Mouse (Mus musculus) forebrain, embryonic 12.5 days (tissue): Measurements from ENCODE around the gene Gm8237. TPM values are rescaled to one million over a fixed set of nuclear protein-coding genes. Genes with fewer than 3 reads are reported as not detected.
"Not testable (repeated sequence)": the region's sequence is repeated elsewhere in the genome, so short reads cannot be mapped to it uniquely, and the experiment has no call there.

ENCODE experiments used
- ATAC-seq: fragments of 200-750 bp; cut with Nextera tagmentation; 2 replicates; pipeline ENCODE4 v1.8.0; 2017; ENCODE audit warnings: moderate TSS enrichment; ENCODE audit not compliant: low FRiP score
- H3K27ac ChIP-seq: fragments of 300-500 bp; sonication (generic); 2 replicates; pipeline ENCODE4 v1.5.1; 2016; ENCODE audit warnings: mild to moderate bottlenecking
- H3K27me3 ChIP-seq: fragments of 300-500 bp; sonication (generic); 2 replicates; pipeline ENCODE4 v1.6.1; 2016; ENCODE audit warnings: mild to moderate bottlenecking
- H3K36me3 ChIP-seq: fragments of 300-500 bp; sonication (generic); replicated peaks from 2 replicates; pipeline ENCODE4 v1.6.1; 2016; ENCODE audit warnings: mild to moderate bottlenecking
- H3K4me1 ChIP-seq: fragments of 300-500 bp; sonication (generic); 2 replicates; pipeline ENCODE4 v1.6.1; 2016
- H3K4me2 ChIP-seq: fragments of 300-500 bp; sonication (generic); 2 replicates; pipeline ENCODE4 v1.6.1; 2016; ENCODE audit warnings: mild to moderate bottlenecking, moderate library complexity
- H3K4me3 ChIP-seq: fragments of 300-500 bp; sonication (generic); replicated peaks from 2 replicates; pipeline ENCODE4 v1.5.1; 2016; ENCODE audit warnings: mild to moderate bottlenecking
- H3K9ac ChIP-seq: fragments of 300-500 bp; sonication (generic); 2 replicates; pipeline ENCODE4 v1.6.1; 2016; ENCODE audit warnings: mild to moderate bottlenecking
- H3K9me3 ChIP-seq: fragments of 300-500 bp; sonication (generic); 2 replicates; pipeline ENCODE4 v1.6.1; 2016
- WGBS: fragments of 180-500 bp; shearing (Covaris S2); methylation state at CpG from one replicate; pipeline ENCODE4 v1.1.7; 2016; 5-methylcytosine and 5-hydroxymethylcytosine counted together
- polyA plus RNA-seq: library from polyadenylated mRNA; unstranded; fragments of >200 nt; fragmentation: Nextera tagmentation; extraction: Ambion mirVana; gene quantifications from 2 replicates; pipeline ENCODE4 v1.2.1, GENCODE M21; 2016

Gene Gm8237
- polyA plus RNA-seq = 0.32 TPM in 1 of 2 replicates, not detected in the other

DNA sequence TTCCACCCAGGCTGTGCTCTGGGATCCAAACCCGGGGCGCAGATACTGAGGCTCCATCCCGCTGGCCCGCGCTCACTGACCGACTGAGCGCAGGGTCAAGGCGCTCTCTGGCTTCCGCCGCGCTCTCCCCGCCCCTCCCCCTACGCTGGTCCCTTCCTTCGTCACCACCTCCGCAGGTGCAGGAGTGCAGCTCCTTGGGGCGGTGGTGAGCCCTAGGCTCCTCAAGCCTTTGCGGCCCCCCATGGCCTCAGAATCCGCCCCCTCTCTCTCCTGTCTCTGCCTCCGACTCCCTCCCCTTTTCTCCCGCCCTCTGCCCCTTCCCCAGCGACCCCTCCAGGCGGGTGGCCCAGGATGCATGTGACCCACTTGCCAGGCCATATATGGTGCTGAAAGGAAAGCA, at the start of gene Gm8237:
Gene Gm8237 (minus strand): TSS at position 142 of the 400 bp plus-strand sequence.
- 0% methylated on average over 9 of the region's 22 CpGs for WGBS
- Histone ChIP-seq H3K4me3 (peak within 1 kb of the TSS; percentile 46), H3K4me2 (peak within 1 kb of the TSS; percentile 75), H3K9ac (peak within 1 kb of the TSS; percentile 51)
- H3K27me3 ChIP-seq, H3K27ac ChIP-seq, H3K36me3 ChIP-seq, ATAC-seq, H3K4me1 ChIP-seq, H3K9me3 ChIP-seq: not testable (repeated sequence)

DNA sequence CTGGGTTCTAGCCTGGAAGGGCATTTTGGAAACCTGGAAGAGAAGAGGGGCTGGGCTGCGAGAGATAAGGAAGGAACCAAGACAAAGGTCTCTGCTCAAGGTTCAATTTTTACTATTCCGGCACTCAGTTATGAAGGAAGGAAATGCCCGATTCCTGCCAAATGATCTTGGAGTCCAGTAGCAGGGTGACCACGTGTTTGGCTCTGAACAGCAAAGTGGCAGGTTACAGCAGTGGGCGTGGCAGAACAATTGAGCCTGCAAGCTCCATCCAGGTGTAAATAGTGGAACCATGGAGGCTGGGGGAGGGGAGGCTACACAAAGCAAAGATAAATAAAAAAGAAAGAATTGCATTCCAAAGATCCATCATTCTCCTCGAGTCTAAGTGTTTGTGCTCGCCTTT, 43.1 kb upstream of the Gm8237 start:
- not testable (repeated sequence) for H3K27ac ChIP-seq, H3K9ac ChIP-seq, H3K9me3 ChIP-seq, ATAC-seq, H3K27me3 ChIP-seq, H3K4me3 ChIP-seq, H3K36me3 ChIP-seq, H3K4me1 ChIP-seq, H3K4me2 ChIP-seq
- WGBS = 88% methylated on average over 7 of the region's 7 CpGs

DNA sequence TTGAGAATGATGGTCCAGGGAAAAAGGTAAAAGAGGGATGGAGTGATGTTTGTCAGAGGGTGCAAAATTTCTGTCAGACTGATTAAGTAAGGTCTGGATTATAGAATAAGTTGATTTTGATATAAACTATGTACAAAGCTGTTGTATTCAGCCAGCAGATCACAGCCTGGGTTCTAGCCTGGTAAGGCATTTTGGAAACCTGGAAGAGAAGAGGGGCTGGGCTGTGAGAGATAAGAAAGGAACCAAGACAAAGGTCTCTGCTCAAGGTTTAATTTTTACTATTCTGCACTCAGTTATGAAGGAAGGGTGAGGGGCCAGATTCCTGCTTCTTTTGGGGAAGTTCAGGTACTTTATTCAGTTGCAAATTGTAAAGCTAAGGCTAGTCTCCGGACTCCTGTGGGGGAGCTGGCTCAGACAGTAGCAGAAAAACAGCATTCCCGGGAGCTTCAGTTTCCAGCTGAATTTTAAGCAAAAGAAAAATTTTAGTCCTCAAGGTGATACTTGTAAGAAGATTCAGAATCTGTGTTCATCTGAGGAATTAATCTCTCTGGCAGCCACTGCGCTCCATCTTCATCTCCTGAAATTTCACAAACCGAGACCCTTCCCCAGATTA, 38.3 kb upstream of the Gm8237 start:
- H3K4me3 ChIP-seq, H3K9me3 ChIP-seq, H3K27ac ChIP-seq, ATAC-seq, H3K36me3 ChIP-seq, H3K9ac ChIP-seq, H3K4me2 ChIP-seq, H3K27me3 ChIP-seq, H3K4me1 ChIP-seq: not testable (repeated sequence)
- 83% methylated on average over 4 of the region's 4 CpGs for WGBS

DNA sequence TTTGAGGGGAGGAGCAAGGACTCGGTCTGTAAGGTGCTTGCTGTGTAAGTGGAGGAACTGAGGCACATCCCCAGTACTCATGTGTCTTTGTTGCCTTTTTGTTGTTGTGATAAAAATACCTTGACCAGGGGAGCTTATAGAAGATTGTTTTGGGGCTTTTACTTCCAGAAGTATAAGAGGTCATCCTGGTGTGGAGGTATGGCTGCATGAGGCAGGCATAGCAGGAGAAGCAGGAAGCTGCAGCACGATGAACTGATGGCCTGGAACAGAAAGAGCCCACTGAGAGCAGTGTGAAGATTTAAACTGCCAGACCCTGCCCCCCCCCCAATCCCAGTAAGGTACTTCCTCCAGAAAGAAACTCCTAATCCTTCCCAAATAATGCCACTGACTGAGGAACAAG, 33.5 kb upstream of the Gm8237 start:
- H3K4me1 ChIP-seq, H3K4me3 ChIP-seq, H3K9me3 ChIP-seq, H3K36me3 ChIP-seq, H3K9ac ChIP-seq, H3K27me3 ChIP-seq, H3K27ac ChIP-seq, ATAC-seq, H3K4me2 ChIP-seq: not testable (repeated sequence)
- WGBS = 85% methylated on average over 2 of the region's 2 CpGs

- H3K4me3 ChIP-seq = peak overlapping the region; percentile 46
- not testable (repeated sequence) for H3K27me3 ChIP-seq, H3K4me1 ChIP-seq, H3K27ac ChIP-seq, H3K9me3 ChIP-seq, H3K36me3 ChIP-seq, ATAC-seq
- peak overlapping the region; percentile 51 for H3K9ac ChIP-seq
- H3K4me2 ChIP-seq = peak overlapping the region; percentile 75
- WGBS = 1% methylated on average over 21 of the region's 28 CpGs
Measured at GRCm38 (mm10) chr14:5879791-5880190, 391 bp downstream of the Gm8237 start.

DNA sequence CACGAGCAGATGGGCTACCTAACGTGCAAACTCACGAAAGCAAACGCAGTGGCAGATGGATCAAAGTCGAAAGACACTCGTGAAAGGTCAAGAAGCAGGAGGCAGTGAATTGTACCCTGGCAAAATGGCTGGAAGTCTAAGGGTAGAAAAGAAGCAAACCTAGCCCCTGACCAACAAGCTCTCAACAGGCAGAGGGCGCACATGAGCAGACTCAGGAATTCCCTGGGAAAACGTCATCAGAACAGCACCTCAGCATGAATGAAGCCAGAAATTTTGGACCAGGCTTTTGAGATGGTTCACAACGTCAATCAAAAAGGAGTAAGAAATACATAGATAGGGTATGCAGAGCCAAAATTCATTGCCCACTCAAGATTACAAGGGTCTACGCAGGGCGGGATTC, 1.0 kb downstream of the Gm8237 start:
- 8% methylated on average over 7 of the region's 11 CpGs for WGBS
- H3K9ac ChIP-seq, H3K36me3 ChIP-seq, H3K27me3 ChIP-seq, H3K4me1 ChIP-seq, H3K9me3 ChIP-seq, H3K27ac ChIP-seq, H3K4me2 ChIP-seq, ATAC-seq, H3K4me3 ChIP-seq: not testable (repeated sequence)

GRCm38 (mm10) chr14:5855911-5856310, 24.3 kb downstream of the Gm8237 start:
- 86% methylated on average over 3 of the region's 3 CpGs for WGBS
- H3K4me3 ChIP-seq, ATAC-seq: not testable (repeated sequence)

GRCm38 (mm10) chr14:5830229-5830628, 50.0 kb downstream of the Gm8237 start, which contains the start of gene Gm3424:
Gm3424 (minus strand) TSS chr14:5830329.
- ATAC-seq, H3K9me3 ChIP-seq, H3K27me3 ChIP-seq, H3K9ac ChIP-seq, H3K4me3 ChIP-seq, H3K36me3 ChIP-seq, H3K4me1 ChIP-seq, H3K27ac ChIP-seq, H3K4me2 ChIP-seq: not testable (repeated sequence)
- WGBS = no CpG with 5 or more reads among the region's 3 CpGs

More at GRCm38 (mm10) chr14:5855911-5856310, 24.3 kb downstream of the Gm8237 start:
- not testable (repeated sequence) for H3K27ac ChIP-seq, H3K36me3 ChIP-seq, H3K9me3 ChIP-seq, H3K27me3 ChIP-seq, H3K4me1 ChIP-seq, H3K9ac ChIP-seq, H3K4me2 ChIP-seq

DNA sequence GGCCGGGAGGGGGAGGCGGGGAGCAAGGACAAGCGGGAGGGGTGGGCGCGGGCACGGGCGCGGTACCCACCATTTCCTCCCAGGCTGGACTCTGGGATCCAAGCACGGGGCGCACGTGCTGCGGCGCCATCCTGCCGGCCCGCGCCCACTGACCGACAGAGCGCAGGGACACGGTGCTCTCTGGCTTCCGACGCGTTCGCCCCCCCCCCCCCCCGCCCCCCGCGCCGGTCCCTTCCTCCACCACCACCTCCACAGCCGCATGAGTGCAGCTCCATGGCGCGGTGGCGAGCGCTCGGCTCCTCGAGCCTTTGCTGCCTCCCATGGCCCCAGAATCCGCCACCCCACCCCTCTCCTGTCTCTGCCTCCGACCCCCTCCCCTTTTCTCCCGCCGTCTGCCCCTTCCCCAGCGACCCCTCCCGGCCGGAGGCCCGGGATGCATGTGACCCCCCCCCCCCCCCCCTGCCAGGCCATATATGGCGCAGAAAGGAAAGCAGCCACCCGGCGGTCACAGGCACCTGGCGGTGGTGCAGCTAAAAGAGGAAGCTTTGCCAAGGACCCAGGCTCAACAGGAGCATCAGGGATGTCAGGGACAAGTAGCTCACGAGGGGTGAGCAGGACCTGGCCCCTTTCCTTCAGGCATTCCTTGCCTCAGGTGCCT, 67.4 kb downstream of the Gm8237 start:
- not testable (repeated sequence) for H3K4me3 ChIP-seq, H3K9ac ChIP-seq, H3K4me1 ChIP-seq, H3K27ac ChIP-seq, H3K36me3 ChIP-seq, H3K4me2 ChIP-seq, H3K9me3 ChIP-seq, H3K27me3 ChIP-seq
- WGBS = no CpG with 5 or more reads among the region's 47 CpGs
- 0 out of 2 replicates have a peak, but pooled peaks have one; percentile 39 for ATAC-seq

Other genes starting within 250 kb of the Gm8237 start
- not detected in 2 replicates for gene Gm8265, start 247.4 kb downstream of the Gm8237 start, polyA plus RNA-seq
- gene Gm9603, start 192.9 kb downstream of the Gm8237 start, polyA plus RNA-seq = not detected in 2 replicates
- gene Gm3373, start 138.8 kb downstream of the Gm8237 start, polyA plus RNA-seq = 0.32 TPM in 1 of 2 replicates, not detected in the other
- 1.8 and 2.0 TPM in 2 replicates for gene Gm3383, start 72.4 kb downstream of the Gm8237 start, polyA plus RNA-seq
- not detected in 2 replicates for gene Gm3424, start 50.1 kb downstream of the Gm8237 start, polyA plus RNA-seq
- 0.34 and 0.92 TPM in 2 replicates for gene Gm3248, start 81.4 kb upstream of the Gm8237 start, polyA plus RNA-seq
- gene Gm3453, start 98.8 kb upstream of the Gm8237 start, polyA plus RNA-seq = not detected in 2 replicates
- not detected in 2 replicates for gene Gm6337, start 177.9 kb upstream of the Gm8237 start, polyA plus RNA-seq
- 0.40 and 0.74 TPM in 2 replicates for gene Gm8206, start 213.6 kb upstream of the Gm8237 start, polyA plus RNA-seq
- gene Gm3468, start 228.3 kb upstream of the Gm8237 start, polyA plus RNA-seq = 2.6 and 3.1 TPM in 2 replicates
- gene Gm3476, start 245.4 kb upstream of the Gm8237 start, polyA plus RNA-seq = not detected in 2 replicates